Mouse (Mus musculus) 416B (cell line): ENCODE data around the gene Abhd5.

Experiments
- DNase-seq: peaks from one replicate; pipeline ENCODE4 v3.0.0; 2011; ENCODE audit warnings: low read depth

Gene Abhd5

DNA sequence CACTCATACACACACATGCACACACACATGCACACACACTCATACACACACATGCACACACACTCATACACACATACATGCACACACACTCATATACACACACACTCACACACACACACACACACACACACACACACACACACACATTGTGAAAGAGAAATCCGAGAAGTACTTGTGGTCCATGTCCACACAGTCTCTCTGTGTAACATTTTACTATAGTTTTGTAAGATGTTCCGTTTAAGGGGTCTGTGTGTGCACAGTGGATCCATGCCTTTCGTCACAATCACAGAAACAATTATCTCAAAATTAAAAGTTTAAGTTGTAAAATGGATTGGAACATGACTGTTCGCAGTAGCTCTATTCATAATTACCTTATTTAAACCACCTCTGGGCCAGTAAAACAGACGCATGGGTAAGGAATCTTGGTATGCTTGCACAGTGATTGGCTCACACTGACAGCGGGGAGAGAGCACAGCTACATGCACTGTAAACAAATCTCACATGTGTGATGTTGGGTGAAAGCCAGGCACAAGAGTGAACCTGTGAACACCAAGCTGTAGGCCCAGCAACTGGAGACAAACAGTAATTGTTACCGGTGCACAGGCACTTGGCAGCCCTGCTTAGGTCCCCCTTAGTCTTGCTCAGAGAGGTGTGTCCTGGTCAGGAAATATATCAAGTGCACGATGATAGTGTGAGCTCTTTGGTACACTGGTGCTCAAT is 63.8 kb downstream of the Abhd5 start:
- DNase-seq, result peak; percentile 45

DNA sequence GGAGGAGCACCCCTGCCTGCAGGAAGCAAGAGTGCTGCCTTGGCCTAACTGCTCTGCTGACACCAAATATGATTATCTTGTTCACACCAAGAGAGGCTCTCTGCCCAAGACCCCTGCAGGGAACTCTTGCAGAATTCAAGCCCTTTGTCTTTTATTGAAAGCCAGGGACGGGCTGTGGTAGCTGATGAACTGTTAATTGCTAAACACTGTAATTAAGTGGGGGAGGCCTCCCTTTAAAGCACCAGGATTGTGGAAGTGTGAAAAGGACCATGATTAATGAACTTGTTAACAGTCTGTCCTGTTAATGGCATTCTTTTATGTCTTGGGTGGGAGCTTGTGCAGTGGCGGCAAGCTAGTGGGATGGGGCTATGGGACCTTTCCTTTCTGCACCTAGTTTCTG is 65.2 kb downstream of the Abhd5 start:
- DNase-seq, result no peak

DNA sequence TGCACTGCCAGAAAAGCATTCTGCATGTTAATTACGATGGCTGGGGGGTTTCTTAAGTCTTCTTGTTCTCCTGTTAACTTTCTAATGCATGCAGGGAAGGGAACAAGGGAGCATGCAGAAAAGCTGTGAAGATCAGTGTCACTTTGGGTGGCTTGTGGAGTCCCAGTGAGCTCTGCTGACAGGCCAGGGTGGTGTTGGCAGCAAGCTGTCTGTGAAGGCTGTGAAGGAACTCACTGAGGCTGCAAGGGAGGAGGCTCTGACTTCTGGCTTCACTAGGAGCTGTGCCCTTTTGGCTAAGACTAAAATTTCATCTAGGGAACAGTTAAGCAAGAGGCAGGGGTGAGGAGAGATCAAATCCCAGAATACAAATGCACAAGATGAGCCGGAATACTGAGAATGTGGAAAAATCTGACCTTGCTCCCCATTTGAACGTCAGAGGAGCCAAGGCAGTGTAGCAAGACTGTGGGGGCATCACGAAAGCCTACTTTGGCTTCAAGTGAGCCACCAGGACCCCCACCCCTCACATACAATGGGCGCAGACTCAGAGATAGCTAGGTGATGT is 68.9 kb downstream of the Abhd5 start:
- no peak for DNase-seq

DNA sequence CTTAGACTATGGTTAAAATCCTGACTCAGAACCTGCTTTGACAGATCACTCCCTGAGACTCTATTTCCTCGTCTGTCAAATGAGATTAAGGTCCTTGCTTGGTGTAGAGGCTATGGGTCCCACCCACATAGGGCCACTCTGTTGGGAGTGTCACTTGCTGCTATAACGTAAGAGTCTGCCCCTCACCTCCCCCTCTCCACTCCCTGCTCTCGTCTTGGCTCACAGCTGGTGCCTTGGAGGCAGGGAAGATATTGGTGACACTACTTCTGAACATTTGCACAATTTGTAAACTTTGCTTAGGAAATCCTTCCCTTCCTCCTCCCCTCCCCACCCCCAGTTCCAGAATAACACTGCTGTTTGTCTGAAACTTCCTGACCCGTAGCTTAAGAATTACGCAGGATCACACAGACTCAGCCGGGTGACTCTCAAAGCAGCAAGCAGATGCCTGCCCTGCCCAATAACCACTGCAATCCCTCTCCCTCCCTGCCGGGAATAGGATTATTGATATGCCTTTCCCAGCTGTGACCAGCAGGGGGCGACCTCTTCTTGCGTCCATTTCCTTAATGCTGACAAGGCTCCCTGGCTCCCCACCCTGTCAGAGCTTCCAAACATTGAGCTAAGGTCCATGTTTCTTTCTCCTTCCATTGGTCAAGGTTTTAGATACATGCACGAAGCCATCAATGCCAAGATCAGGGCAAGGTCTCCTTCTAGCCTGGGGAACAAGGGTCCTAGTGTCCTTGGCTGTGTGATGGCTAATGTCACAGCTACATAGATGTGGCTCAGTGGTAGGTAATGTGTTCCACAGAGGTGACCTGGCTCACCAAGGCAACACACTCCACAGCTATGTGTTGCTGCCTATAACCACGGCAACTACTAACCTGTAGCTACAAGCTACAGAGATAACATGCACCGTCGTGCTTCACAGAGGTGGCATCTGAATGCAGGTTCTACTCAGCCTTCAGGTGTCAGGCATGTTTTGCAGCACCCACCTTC is 69.7 kb downstream of the Abhd5 start:
- peak; percentile 58 for DNase-seq

DNA sequence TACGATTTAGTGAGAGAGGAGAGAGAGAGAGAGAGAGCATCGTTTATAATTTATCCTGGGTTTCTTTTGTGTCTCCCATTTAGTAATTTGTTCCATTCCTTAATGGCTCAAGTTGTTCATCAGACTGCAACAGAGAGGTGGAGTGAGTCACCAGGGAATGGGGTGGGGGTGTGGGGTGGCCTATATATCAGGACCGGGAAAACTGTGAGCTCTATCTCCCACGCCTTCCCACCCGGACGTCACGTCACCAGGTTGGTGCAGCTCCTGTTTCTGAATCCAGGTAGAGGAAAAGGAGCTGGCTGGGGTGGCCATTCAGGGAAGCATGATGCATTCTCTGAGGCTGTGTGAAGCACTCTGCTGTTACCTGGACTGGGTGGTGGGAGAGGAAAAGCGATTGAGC is 70.5 kb downstream of the Abhd5 start:
- no peak for DNase-seq

DNA sequence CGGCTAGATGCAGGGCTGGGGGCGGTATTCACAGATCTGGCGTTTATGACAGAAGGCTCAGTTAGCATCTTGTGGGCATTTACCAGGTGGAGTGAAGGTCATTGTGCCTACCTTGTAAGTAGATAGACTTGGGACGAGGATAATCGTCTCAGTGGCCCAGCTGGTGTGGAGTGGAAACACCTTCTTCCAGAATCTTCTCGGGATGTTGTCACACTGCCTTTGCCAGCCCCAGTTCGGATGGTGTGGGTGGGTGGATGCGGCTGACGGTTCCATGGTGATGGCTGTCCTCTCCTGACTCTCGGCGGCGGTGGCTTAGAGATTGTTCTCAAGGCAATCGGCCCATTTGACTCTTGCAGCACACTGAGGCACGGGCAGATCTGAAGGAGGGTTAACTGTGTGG is 71.3 kb downstream of the Abhd5 start:
- no peak for DNase-seq

DNA sequence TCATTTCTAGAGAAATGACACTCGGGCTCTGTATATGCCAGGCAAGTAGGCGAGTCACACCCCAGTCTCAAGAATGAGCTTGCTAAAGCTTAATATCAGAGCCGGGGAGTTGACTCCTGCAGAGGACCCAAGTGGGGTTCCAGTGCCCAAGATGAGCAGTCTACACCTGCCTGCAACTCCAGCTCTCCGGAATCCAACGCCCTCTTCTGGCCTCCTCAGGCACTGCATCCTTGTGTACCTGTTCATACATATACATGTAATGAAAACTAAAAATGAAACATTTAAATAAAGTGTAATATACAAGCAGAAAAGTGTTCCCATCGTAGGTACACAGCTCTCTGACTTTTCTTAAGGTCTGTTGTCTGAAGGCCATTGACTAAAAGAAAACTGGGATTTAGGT is 71.7 kb downstream of the Abhd5 start:
- DNase-seq, result no peak

DNA sequence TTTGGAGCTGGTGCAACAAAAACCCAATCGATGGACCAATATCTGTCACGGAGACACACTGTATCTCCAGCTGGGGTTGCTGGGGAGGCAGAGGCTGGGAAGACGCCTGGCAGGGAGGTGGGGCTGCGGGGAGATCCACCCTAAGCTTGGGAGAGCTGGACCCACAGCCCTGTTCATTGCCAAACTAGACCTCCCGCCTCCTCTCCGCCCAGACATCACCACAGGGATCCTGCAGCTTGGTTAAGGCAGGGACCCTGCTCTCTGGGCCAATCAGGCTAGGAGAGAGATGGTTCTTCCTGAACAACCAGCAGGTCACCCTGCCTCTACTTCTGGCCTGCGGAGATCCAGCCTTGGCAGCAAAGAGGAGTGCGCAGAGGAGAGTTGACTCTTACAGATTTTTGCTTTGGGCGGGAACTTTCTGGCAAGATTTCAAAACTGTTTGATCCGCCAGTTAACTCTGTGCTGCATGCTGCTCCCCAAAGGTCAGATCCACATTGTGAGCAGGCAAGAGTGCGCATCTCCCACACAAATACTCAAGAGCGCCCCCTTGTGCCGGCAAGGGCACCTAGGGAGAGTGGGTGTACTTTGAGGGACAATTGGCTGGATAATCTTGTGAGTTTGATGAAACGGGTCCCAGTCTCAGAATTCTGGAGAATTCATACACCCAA is 73.7 kb downstream of the Abhd5 start:
- DNase-seq, result peak; percentile 36

DNA sequence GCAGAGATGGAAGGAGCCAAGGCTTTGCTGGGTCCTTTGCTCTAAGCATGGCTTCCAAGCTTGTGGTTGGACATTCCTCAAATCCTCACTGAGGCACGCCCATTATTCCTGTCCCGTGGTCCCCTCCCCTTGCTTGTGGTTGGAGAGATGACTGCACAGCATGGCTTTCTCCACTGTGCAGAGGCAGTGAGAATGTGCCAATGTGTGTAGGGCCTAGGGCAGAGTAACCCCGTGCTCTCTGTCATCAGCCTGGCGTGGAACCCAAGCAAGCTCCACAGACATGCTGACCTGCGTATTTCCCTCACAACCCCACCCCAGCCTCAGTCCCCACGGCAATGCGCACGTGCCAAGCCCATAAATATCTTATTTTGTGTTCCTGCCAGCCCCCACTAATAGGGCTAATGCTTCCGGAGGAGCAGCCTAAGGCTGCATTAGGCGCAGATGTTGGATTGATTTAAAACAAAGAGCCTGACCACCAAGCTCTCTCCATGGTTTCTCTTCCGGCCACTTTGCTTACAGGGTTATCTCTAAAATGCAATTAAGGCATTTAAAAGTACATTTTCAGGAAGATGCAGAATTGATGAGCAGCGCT is 77.7 kb downstream of the Abhd5 start:
- no peak for DNase-seq

DNA sequence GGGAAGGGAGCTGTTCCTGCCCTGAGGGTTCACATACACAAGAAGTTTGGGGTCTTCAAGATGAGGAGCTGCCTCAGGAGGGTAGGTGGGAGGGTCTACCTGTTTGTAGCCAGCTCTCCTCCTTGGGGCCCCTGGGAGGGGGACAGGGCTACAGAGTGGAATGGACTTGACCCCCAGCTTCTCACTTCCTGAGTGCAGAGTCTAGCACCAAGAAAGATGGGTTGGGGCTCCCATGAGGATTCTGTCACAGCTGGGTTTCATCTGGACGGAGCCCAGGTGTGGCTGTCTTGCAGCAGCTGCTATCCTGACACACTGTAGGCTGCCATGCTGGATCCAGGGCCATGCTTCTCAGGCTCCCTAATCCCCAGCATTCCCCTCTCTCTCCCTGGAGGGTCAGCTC is 78.3 kb downstream of the Abhd5 start:
- no peak for DNase-seq
